Mouse (Mus musculus): ENCODE data around the gene Deaf1.

Gene Deaf1

DNA sequence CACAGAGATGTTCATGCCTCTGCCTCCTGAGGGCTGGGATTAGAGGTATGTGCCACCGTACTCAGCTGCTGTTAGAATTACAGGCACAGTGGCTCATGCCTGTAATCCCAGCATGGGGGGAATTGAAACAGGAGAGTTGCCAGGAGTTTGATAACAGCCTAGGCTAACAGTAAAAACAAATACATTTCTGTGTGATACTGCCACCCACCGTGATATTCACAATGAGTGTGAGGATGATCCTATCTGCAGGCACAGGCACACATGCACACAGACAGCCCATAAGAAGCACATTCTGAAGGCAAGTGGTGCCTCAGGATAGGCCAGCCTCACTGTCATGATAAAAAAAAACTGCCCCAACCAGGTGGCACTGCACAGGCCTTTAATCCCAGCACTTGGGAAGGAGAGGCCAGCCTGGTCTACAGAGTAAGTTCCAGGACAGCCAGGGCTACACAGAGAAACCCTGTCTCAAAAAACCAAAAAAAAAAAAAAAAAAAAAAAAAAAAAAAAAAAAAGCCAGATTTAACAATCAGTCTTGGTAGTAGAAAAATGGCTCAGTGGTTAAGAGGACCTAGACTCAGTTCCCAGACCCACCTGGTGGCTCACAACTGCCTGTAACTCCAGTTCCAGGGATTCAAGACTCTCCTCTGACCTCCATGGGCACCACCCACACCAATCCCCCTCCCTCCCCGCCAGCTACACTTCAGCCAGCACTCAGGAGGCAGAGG, 29.4 kb downstream of the Deaf1 start:
- DNase-seq (ENCODE audit: low spot score), result no peak

DNA sequence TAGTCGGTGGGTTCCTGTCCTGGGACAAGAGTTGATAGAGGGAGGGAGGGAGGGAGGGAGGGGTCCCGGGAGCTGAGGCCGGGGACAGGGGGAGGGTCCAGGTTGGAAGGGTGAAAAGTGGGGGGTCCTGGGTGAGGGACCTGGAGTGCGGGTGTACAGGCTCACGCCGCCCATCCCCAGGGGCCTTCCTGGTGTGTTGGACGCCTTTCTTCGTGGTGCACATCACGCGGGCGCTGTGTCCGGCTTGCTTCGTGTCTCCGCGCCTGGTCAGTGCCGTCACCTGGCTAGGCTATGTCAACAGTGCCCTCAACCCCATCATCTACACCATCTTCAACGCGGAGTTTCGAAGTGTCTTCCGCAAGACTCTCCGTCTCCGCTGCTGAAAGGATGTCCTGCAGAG, 33.0 kb downstream of the Deaf1 start:
- no peak for DNase-seq (ENCODE audit: low spot score)

DNA sequence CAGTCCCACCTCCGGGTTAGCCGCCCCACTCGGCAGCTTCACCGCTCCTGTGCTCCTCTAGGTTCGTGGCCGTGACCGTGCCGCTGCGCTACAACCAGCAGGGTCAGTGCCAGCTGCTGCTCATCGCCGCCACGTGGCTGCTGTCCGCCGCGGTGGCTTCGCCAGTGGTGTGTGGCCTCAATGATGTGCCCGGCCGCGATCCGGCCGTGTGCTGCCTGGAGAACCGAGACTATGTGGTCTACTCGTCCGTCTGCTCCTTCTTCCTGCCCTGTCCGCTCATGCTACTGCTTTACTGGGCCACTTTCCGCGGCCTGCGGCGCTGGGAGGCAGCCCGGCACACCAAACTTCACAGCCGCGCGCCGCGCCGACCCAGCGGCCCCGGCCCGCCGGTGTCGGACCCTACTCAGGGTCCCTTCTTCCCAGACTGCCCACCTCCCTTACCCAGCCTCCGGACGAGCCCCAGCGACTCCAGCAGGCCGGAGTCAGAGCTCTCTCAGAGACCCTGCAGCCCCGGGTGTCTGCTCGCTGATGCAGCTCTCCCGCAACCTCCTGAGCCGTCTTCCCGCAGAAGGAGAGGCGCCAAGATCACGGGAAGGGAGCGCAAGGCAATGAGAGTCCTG, 33.5 kb downstream of the Deaf1 start:
- no peak for DNase-seq (ENCODE audit: low spot score)

DNA sequence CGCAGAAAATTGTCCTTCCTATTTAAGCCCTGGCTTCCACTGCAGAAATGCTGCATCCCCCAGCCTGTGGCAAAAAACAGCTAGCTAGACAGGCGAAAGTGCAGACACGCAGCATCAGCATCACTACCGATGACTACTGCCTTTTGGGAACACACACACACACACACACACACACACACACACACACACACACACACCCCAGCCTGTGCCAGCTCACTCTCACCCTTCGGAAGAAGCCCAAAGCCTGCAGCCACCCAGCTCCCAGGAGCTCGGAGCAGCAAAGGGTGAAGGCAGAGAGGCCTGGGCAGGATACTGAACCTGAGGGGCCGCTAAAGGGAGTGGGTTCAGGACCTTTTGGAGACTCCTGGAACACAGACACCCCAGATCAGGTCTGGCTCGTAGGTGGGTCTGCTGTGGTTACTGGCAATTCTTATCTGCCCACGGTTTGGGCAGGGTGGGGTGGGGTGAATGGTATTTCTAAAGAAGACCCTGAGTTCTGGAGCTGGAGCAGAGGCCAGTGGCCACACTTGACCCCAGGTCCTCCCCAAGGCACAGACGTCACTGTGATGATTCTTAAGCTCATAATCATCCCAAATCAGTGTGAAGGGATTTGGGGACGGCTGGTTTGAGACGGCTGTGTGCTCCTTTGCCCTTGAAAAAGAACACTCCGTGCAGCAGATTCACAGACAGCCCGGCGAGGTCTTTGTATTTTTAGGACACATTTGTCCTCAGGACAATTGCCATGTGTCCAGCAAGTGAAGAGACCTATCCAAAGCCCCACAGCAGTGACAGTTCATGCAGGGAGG, 34.7 kb downstream of the Deaf1 start:
- no peak for DNase-seq (ENCODE audit: low spot score)

DNA sequence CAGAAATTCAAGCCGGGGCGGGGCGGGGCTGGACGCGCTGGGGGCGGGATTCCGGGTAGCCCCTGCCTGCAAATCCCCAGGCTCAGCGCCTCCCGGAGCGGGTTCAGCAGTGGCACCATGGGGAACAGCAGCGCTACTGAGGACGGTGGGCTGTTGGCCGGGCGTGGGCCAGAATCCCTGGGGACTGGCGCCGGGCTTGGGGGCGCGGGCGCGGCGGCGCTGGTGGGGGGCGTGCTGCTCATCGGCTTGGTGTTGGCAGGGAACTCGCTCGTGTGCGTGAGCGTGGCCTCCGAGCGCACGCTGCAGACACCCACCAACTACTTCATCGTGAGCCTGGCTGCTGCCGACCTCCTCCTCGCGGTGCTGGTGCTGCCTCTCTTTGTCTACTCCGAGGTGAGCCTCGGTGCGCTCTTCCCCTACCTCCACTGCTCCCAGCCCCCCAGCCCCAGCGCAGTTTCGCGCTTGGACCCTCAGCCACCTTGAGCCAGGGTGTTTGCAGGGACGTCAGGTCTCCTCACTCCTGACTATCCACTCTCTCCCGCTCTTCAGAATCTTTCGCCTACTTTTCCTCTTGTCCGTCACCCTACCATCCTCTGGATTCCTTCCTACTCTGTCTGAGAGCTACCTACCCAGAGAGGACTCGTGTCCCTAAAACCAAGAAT, 35.4 kb downstream of the Deaf1 start, which contains the start of gene Drd4:
TSS of gene Drd4 (plus strand) at position 86 of the 662 bp plus-strand sequence.
- DNase-seq (ENCODE audit: low spot score), result no peak

DNA sequence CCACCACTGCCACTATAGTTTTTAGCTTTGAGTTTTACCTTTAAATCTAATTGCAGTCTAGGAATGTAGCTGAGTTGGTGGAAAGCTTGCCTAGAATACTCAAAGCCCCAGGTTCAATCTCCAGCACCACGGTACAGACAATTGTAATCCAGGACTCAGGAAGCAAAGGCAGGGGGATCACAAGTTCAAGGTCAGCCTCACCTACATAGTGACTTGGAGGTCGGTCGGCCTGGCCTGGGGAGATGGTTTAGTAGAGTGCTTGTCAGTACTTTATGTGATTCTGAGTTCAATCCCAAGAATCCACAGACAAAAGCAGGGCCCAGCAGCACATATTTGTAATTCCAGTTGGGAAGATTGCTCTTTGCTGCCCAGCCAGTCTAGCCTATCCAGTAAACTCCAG, 39.4 kb downstream of the Deaf1 start:
- DNase-seq (ENCODE audit: low spot score), result no peak

DNA sequence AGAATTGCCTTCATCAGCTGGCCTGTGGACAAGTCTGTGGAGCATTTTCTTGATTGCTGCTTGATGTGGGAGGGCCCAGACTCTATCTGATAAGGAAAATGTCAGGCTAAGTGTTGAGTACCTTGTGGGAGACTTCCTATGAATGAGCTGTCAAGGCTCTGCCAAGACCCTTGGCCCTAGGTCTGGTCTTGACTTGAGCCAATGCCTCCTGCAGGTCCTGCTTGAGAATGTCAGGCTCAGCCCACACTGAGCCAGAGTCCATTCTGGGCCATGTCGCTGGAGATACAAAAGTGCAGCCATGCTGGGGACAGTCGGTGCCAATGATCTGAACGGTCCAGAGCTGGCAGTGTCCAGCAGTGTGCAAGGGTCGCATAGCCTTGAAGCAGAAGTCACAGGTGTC, 44.7 kb downstream of the Deaf1 start:
- DNase-seq (ENCODE audit: low spot score), result no peak

DNA sequence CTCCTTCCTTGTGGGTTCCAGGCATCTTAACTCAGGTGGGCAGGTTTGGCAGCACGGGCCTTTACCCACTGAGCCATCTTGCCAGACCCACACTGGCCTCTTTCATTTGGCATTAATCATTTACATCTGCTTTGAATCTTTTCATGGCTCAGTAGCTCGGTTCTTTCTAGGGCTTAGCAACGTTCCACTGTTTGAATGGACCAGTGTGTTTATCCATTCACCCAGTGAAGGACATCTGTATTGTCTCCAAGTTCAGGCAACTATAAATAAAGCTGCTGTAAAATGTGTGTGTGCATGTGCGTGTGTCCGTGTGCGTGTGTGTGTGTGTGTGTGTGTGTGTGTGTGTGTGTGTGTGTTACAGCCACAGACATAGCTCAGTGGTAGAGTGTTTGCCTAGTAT, 46.0 kb downstream of the Deaf1 start:
- no peak for DNase-seq (ENCODE audit: low spot score)

DNA sequence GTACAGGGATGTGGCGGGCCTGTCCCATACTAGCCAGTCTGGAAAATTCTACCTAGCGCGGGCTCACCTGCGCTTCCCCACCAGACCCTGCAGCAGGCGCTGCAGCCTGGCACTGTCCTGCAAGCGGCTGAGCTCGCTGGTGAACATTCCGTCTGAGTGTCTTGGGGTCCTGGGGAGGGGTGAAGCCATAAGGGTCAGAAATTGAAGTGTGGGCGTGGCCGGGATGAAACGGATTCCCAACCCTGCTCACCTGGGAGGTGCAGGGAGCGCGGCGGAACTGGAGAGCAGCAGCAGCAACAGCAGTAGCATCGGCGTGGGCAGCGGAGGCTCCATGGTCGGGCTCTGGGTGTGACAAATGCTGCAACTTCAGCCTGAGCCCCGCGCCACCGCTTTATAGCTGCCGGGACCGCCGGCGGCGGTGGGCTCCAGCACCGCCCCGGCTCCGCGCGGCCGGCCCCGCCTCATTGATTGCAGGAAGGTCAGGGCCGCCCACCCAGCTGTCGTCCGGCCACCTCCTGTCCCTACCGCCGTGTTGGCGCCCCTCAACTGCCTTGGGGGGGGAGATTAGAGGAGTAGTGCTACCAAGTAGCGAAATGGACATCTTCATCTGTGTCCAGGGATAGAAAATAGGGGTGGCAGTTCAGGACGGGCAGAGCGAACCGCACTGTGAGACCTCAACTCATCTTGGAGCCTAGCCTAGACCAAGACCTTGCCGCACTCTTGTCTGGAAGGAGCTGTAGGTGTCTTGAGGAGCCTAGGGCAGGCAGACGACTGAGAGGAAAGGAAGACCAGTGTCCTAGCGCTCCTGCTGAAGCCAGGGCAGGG, 48.5 kb downstream of the Deaf1 start, which contains the start of gene Sct:
TSS of gene Sct (minus strand) at position 368 of the 825 bp plus-strand sequence.
- no peak for DNase-seq (ENCODE audit: low spot score)

DNA sequence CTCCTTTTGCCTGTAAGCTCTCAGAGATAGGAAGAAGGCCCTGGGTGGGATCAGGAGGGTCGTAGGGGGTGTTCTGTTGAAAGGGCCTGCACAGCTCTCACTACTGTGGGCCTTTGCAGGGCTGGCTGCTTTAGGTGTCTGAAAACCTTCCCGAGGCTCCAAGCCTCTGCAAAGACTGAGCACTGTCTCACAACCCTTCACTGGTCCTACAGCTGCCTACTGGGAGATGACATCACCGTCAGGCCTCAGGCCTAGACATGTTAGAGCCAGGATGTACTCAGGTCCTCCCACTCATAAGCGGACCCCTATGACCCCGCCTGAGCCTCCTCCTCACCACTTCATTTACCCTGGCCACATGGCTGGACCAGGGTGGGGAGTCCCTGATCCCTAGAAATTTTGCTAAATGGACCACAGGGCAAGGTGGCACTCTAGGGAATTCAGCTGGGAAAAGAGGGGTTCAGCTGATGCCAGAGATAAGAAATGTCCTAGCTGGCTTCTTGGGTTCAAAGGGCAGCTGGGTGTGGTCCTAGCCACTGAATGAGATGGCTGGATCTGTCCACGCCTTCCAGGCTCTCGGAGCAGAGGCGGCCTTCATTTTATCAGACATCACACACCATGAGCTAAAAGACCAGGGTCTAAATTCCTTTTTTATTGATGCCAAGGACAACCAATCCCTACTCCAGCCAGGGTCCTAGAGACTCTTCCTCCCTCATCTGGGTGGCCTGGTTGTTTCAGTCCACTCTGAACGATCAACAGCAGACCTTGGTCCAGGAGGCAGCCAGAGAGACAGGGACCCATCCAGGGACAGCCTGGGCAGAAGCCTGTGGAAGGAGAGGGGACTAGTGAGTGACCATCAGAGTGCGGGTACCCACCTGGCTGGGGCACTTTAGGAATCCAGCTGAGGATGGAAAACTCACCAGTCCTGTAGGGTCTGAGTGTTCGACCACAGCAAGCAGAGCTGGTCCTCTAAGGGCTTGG, 49.5 kb downstream of the Deaf1 start:
- no peak for DNase-seq (ENCODE audit: low spot score)

DNA sequence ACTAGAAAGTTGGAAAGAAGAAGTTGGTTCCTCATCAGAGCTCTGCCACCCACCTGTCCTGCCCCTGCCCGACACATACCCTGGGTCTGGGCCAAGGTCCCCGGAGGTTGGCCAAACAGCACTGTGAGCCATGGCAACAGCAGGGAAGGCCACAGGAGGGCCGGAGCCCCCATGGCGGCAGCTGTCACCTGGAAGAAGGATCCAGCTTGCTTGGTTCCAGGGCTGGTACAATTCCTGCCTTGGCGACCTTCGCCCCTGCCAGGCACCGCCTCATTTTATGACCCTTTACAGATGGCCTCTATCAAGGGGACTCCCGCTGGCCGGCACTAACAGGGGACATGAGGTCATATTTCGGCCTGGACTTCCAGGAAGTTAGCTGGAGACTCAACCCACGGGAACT, 50.9 kb downstream of the Deaf1 start, which contains the start of gene Cdhr5:
TSS of gene Cdhr5 (minus strand) at position 241 of the 400 bp plus-strand sequence.
- DNase-seq (ENCODE audit: low spot score), result no peak

DNA sequence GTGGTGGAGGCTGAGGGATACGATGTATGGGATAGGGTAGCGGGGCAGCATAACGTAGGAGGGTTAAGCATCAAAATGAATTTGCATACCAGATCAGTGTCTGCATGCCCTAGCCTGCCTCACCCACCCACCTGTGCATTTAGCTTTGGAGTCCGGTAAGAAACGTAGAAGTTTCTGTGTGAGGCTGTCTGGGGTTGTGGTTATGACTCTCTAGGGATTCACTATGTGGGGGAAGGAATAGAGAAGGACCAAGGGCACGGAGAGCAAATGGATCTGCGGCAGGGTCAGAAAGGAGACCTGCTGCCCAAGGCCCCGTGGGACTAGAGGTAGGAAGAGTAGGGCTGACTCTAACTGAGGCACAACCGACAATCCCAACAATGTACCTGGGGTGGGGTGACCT, 52.1 kb downstream of the Deaf1 start:
- DNase-seq (ENCODE audit: low spot score), result no peak

DNA sequence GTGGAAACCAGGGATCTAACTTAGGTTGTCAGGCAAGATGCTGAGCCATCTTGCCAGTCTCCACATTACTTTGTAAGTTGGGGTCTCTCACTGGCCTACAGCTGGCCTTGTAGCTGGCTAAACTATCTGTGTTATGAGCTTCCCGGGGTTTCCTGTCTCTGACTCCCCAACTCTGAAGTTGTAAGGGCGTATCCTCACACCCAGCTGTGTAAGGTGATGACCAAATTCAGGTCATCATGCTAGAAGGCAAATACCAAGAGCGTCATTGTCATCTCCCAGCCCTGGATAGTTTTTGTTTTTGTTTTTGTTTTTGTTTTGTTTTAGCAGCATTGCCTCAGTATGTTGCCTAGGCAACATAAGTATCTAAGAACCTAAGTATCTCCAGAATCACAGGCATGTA, 56.9 kb downstream of the Deaf1 start:
- no peak for DNase-seq (ENCODE audit: low spot score)

DNA sequence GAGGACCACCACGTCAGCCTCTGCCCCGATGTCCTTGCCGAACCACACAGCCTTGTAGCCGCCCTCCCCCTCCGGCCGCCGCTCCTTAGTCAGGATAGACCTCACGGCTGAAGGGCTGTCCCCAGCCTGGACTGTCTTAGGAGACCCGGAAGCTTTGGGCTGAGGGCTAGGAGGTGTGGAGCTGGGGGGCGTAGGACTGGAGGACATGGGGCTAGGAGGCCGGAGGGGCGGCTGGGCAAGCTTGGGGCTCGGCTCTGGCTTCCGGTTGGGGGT, 58.3 kb downstream of the Deaf1 start:
- DNase-seq (ENCODE audit: low spot score), result no peak

DNA sequence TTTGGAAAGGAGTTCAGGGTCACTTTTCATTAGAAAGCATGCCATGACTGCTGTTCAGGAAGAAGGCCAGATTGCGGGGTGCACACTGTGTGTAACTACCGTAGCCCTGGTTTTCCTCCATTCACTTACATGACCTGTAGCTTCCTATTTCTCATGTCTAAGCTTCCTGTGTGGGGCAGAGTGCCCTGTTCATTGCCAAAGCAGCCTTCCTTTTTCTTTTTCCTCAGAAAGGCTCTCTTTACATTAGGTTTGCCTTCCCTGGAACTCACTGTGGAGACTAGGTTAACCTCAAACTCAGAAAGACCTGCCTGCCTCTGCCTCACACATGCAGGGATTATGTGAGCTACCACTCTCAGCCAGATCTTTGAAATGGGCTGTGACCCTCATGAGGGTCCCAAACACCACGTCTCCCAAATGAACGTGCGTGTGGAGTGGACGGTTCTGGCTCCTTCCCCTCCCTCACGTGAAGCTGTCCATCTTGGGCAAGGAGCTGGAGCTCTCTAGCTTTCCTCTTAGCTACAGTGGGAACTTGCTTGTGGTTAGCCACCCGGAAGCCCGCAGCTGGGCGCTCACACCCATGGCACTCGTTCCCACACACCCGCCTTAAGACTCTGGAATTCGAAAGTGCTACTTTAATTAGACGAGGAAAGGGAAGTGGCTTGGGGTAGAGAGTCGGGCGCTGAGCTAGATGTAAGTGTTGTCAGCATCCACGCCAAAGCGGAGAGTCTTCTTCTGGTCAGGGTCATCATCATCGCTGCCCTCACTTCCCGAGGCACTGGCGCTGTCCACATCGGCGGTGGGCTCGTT, 58.8 kb downstream of the Deaf1 start:
- no peak for DNase-seq (ENCODE audit: low spot score)

DNA sequence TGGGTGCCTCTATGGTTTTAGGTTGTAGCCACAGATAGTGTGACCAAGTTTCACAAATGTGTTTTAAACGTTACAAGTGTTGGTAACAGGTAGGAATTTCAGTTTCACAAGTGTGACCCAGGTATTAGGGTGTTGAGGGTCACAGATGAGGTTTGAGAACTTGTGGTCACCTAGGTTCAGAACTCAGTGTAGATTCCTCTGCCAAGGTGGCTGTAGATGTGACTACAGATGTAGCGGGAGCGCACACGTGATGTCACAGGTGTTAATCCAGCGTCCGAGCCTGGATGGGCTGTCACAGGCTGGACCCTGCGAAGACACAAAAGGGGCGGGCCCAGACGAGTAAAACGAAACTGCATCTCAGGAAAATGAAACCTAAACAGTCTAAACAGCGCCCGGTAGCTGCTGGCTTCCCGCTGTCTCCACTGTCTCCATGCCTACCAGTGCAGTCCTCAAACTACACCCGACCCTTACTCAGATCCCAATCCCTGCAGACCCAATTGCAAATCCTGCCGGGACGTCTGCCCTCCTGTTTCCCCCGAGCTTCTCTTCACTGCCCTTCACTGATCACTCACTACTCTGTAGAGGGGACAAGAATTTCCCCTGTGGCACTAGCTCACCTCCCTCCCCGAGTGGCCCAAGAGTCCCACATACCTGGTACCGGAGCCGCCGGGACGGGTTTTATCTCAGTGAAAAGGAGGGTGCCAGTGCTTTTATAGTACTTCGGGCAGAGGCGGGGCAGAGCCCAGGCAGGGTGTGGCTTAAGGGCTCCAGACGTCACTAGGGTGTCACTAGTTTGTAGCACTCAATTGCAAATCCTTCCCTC, 61.5 kb downstream of the Deaf1 start, which contains the start of gene Irf7:
TSS of gene Irf7 (minus strand) at position 743 of the 823 bp plus-strand sequence.
- peak; percentile 34 for DNase-seq (ENCODE audit: low spot score)

DNA sequence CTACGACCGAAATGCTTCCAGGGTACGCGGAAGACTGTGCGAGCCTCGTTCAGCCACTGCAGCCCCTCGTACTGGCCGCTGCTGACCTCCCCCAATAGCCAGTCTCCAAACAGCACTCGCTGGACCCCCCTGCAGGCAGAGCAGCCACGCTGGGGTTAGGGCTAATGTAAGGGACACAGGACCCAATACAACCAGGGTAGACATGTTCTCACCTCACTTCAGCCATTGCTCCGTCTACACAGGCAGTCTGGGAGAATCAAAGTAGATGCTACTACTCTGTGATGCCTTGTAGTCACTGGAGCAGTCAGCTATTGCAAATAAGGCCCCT, 62.1 kb downstream of the Deaf1 start:
- no peak for DNase-seq (ENCODE audit: low spot score)

DNA sequence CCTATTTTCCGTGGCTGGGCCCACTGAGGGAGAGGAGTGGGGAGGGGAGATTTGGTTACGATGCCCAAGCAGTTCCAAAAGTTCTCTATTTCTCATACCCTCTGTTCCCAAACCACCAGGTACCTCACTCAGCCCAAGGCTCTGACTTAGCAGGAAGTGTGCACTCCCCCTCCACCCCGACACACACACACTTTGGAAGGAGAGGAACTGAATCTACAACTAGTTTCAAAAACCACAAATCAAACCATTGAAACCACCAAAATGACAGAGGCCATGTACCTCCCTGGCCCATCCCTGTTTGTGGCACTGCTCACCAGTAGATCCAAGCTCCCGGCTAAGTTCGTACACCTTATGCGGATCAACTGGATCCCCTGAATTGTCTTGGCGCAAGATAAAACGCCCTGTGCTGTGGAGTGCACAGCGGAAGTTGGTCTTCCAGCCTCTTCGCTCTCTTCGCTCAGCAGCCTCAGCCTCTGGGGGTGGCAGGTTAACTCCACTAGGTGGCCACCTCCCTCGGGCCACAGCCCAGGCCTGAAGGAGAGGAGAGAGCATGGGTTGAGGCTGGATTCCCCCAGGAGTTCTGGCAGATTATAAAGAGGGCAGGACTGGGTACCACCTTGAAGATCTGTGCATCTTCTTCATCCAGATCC, 62.6 kb downstream of the Deaf1 start:
- no peak for DNase-seq (ENCODE audit: low spot score)
